Mouse (Mus musculus) CH12.LX (cell line): ENCODE measurements around the gene Mlh1.

Experiments
- BHLHE40 ChIP-seq: IDR thresholded peaks from 2 replicates; pipeline ENCODE4 v1.6.1; 2011; ENCODE audit warnings: mild to moderate bottlenecking, low read depth, low read length, improper control_type of control experiment
- CTCF ChIP-seq, 2 experiments: IDR thresholded peaks in 1 of 2; conservative IDR thresholded peaks in 1 of 2; 2 replicates each; pipeline ENCODE4 v1.5.1; 2011 to 2012; ENCODE audit warnings: low read depth in 2 of 2, low read length in 2 of 2, improper control_type of control experiment in 1 of 2, inconsistent platforms in 1 of 2, mild to moderate bottlenecking in 1 of 2, moderate library complexity in 1 of 2
- ELF1 ChIP-seq: IDR thresholded peaks from 2 replicates; pipeline ENCODE4 v1.6.1; 2014; ENCODE audit warnings: low read depth, mild to moderate bottlenecking, inconsistent platforms, low read length, improper control_type of control experiment
- EP300 ChIP-seq: IDR thresholded peaks from 2 replicates; pipeline ENCODE4 v1.6.1; 2011; ENCODE audit warnings: low read length, improper control_type of control experiment
- ETS1 ChIP-seq: conservative IDR thresholded peaks from 2 replicates; pipeline ENCODE4 v1.6.1; 2012; ENCODE audit warnings: low read depth, mild to moderate bottlenecking, inconsistent platforms, low read length, improper control_type of control experiment, moderate library complexity
- HCFC1 ChIP-seq: IDR thresholded peaks from 2 replicates; pipeline ENCODE4 v1.6.1; 2012; ENCODE audit warnings: low read depth, mild to moderate bottlenecking, inconsistent platforms, low read length, improper control_type of control experiment
- MAZ ChIP-seq: IDR thresholded peaks from 2 replicates; pipeline ENCODE4 v1.6.1; 2012; ENCODE audit warnings: low read depth, mild to moderate bottlenecking, inconsistent platforms, low read length, improper control_type of control experiment, moderate library complexity
- MXI1 ChIP-seq: IDR thresholded peaks from 2 replicates; pipeline ENCODE4 v1.6.1; 2011; ENCODE audit warnings: mild to moderate bottlenecking, low read depth, low read length, improper control_type of control experiment
- POLR2A ChIP-seq: IDR thresholded peaks from 2 replicates; pipeline ENCODE4 v1.6.1; 2011; ENCODE audit warnings: low read depth, mild to moderate bottlenecking, improper control_type of control experiment, low read length
- POLR2AphosphoS2 ChIP-seq: IDR thresholded peaks from 2 replicates; pipeline ENCODE4 v1.6.1; 2011; ENCODE audit warnings: low read depth, low read length, improper control_type of control experiment
- SIN3A ChIP-seq: IDR thresholded peaks from 2 replicates; pipeline ENCODE4 v1.6.1; 2012; ENCODE audit warnings: low read length, improper control_type of control experiment, inconsistent platforms
- ZC3H11A ChIP-seq: IDR thresholded peaks from 2 replicates; pipeline ENCODE4 v1.6.1; 2012; ENCODE audit warnings: low read depth, mild to moderate bottlenecking, inconsistent platforms, low read length, improper control_type of control experiment
- ZKSCAN1 ChIP-seq: IDR thresholded peaks from 2 replicates; pipeline ENCODE4 v1.6.1; 2012; ENCODE audit warnings: low read depth, inconsistent platforms, low read length, improper control_type of control experiment, borderline replicate concordance
- ZNF384 ChIP-seq: IDR thresholded peaks from 2 replicates; pipeline ENCODE4 v1.6.1; 2012; ENCODE audit warnings: low read depth, low read length, improper control_type of control experiment, inconsistent platforms

- TF ChIP-seq ELF1: no peak
- no peak for TF ChIP-seq ZC3H11A
- no peak for TF ChIP-seq HCFC1
- no peak for TF ChIP-seq ETS1
- no peak for TF ChIP-seq POLR2A
- no peak for TF ChIP-seq EP300
- no peak for TF ChIP-seq SIN3A
- no peak for TF ChIP-seq ZKSCAN1
- no peak for TF ChIP-seq CTCF (conservative IDR thresholded peaks at IDR 0.05 in 1 of 2, IDR thresholded peaks at IDR 0.05 in 1 of 2; ENCODE audit: low read depth in 2 of 2, low read length in 2 of 2)
- no peak for TF ChIP-seq POLR2AphosphoS2
- no peak for TF ChIP-seq MXI1
- TF ChIP-seq BHLHE40: no peak
- TF ChIP-seq ZNF384: no peak
- TF ChIP-seq MAZ: no peak
Observed at GRCm38 (mm10) chr9:111320912-111321311, 49.3 kb upstream of the Mlh1 start.
